Mouse (Mus musculus) cerebellum, adult 11-12 months (tissue): ENCODE measurements around the gene 6430531B16Rik.

Experiments
- DNase-seq: peaks from one replicate; pipeline ENCODE4 v3.0.0; 2022

The 6430531B16Rik gene

DNA sequence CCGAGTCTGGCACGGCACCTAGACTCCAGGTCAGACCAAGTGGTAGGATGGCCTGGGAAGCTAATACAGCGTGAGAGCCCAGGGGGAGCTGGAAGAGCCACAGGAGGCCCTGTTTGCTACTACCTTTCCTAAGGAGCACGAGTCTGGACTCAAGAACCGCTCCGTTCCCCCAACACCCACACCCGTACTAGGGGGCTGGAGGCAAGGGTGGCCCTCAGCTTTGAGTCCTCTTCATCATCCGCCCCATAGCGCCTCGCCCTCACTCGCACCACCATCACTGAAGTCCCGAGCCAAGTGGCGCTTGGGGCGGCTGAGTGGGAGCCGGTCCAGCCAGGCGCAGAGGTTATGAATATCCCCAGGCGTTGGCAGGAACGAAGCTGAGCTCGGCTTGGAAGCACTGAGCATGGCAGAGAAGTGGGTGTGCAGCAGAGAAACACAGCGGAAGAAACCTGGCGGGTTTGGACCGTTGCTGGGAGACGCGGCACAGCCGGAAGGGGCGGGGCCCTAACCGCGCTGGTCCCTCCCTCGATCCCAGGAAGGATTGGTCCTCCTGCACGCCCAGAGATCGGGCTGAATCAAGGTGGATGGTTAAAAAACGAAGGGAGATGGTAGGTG lies at the start of gene 6430531B16Rik:
Gene 6430531B16Rik (minus strand): TSS at position 478 of the 615 bp plus-strand sequence.
- peak; percentile 81 for DNase-seq

DNA sequence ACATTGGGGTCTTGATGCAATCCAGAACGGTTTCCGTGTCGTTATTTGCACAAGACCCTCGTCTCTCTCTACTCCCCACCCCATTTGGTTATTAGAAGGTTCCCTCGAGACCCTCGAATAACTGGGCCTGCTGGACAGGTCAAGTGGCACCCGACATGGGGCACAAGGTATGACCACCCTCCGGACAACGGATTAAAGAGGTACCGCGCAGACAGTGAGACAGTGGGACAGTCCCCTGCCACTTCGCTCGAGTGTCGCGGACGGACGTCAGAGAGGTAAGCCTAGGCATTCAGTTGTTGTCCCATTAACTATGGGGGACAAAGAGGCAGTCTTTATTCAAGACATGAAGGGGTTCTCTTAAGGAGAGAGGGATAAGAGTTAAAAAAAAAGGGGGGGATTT lies 32.8 kb upstream of the 6430531B16Rik start:
- no peak for DNase-seq

DNA sequence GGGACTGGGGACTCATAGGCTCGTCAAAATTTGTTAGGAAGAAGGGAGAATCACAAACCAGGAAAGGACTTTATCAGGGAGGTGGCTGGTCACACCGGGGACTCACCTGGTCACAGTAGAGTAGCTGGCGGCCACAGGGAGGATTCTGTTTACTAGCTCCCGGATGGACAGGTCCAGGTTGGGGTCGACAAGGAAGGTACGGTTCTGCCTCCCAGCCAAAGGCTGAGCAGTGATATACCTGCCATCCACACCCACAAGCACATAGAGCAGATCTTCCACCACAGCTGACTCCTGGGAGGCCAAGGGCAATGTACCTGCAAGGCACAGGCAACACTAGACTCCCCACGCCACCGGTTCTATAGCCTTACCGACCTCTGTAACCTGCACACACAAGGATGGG lies 29.2 kb upstream of the 6430531B16Rik start:
- no peak for DNase-seq

DNA sequence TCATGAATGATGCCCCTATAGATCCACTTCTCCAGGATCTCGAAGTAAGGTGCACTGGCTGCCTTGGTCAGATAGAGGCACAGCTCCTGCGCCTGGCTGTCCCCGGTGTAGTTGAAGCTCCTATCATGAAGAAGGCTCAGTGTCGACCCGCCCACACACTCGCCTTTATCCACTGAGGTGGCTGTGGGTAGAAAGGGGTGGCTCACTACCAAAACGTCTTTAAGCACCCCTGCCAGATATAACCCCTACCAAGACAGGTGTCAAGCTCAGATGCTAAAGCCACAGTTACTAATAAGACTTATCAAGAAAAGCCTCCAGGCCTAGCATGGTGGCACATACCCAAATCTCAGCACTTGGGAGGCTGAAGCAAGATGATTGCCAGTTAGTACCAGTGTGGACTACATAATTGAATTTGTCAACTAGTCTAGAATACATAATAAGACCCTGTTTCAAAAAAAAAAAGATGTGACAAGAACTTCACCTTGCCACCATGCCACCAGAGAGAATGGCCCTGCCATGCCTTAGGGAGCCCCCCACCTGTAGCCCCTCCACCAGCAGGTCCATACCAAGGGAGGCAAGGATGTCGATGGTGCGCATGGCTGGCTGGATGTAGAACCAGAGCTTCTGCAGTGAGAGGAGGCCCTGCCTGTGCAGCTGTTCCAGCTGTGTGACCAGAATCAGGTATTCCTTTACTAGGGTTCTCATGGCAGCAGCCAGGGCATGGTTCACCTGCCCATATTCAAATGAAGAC lies 28.5 kb upstream of the 6430531B16Rik start:
- no peak for DNase-seq

DNA sequence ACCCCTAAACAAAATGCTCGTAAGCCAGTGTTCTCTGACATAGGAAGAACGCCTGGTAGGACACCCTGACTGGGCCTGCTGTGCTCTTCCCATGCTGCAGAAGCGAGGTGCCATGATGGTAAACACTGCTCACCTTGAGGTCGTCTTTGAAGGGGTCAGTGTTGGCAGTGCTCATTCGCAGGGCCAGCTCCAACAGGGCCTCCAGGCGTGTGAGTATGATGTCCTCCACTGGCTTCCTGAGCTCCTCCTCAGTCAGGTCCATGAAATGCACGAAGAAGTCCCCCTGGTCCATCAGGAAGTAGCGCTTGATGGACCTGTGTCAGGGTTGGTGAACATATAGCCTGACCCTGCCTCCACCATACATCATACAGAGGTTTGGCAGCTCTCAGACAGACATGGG lies 26.1 kb upstream of the 6430531B16Rik start:
- no peak for DNase-seq

DNA sequence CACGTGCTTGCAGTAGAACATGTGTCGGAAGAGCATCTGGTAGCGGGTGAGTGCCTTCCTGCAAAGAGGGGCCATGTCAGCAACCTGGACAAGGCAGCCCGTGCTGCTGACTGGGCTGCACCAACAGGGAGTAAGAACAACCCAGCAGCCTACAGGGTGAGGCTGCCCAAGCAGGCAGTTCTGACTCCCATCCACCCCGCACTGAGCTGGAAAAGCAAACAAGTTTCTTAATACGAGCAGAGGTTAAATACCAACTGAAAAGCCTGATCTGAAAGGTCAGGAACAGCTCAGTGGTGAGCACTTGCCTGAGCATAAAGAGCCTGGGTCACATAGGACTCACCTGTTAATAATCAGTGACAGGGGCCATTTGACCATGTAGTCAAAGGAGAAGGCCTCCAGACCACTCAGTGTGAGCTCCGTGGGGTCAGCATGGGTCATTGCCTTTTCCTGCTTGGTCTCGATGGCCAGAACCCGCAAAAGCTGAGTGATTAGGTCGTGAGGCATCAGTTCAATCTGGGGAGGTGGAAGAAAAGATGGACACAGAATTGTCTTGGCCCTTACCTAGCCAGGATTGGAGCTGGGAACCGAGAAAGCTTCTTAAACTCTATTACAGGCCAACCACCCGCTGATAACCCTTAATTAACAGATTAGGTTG lies 22.7 kb upstream of the 6430531B16Rik start:
- no peak for DNase-seq

DNA sequence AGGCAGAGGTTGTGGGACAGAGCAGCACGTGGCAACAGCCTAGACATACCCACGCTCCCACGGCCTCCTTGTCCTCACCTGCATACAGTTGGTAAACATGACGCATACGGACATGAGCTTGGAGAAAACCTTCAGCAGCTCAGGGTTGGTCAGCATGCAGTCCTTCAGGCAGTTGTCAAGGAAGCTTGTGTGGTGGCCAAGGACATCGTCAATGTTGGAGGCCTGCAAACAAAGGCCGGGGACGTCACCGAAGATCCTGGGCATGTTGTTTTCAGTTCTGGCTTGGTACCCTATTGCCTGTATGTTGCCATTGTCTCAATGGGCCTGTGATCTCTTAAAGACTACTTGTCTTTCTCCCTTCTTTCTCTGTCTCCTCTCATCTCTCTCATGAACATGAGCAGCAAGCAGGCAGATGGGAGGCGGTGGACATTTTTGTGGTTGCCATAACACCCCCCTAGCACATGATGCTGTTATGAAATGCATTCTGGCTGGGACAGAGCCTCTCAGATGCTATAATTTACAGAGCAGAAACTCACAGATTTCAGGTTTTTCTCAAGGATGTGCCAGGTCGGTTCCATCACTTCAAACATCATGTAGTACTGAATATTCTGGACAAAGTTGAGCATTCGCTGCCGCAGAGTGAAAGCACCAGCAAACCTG lies 20.3 kb upstream of the 6430531B16Rik start:
- no peak for DNase-seq

DNA sequence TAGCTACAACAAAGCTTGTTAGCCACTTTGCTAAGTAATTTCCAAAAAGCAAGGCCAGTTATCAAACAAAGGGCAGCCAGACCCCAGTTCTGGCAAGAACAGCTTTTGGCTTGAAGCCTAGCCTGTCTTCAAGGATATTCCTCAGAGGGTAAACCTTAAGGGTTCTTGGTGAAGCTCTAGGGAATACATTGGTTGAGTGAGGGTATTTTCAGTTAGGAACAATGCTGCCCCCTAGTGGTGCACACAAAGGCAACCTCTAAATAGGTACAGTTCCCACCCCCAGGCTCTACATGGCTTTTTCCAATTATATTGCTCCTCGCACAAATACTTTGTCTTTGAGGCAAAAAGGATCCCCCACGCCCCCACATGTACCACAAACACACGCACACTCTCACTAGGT lies 16.1 kb upstream of the 6430531B16Rik start:
- peak; percentile 27 for DNase-seq

DNA sequence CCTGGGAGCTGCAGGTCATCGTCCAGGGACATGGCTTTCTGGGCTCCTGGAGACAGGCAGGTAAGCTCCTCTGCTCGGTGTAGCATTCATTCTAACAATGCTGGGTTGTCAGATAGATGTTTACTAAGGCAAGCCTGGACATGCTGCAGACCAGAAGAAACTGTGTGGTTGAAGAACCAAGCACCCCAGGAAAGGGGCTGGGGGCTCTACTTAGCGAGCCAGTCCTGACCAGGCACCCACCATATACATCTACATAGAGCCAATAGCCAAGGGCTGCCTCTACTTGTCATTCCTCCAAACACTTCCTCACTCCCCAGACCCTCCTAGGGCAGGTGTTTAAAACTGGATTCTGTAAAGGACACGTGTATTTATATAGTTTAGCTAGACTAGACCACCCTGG lies 15.6 kb upstream of the 6430531B16Rik start:
- DNase-seq = no peak

DNA sequence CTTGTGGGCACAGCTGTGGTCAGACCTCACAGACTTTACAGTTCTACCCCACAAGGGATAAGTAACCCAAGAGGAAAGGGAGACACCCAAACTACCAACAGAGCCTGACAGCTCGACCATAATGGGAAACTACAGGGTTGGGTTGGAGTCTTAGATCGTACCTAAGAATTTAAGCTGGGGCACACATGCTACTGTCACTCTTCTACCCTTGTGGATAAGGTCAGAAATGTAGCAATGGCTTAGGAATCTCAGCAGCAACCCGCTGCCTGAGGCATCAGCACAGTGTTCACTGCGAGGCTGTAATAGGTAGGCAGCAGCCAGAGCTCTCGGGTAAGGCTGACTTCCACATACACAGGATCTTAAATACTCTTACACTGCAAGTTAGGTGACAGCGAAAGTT lies 15.0 kb upstream of the 6430531B16Rik start:
- DNase-seq = no peak

DNA sequence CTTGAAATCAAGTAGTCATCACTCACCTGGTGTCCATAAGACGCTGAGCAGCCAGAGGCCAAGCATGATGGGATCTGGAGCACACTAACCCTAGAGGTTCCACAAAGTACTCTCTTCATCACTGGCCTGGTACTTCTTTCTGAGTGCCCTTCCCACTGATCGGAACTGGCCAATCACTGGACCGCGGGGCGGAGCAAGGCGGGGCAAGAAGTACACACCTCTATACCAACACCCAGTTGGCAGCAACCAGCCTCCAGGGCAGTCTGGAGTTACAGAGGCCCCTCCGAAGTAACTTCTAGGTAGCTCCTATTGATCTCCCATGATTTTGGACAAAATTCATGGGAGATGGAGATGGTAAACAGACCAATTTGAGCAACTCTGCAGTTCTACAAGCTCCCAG lies 13.9 kb upstream of the 6430531B16Rik start, which contains the start of gene Adam8:
Gene Adam8 (minus strand): TSS at position 157 of the 400 bp plus-strand sequence.
- DNase-seq = no peak

DNA sequence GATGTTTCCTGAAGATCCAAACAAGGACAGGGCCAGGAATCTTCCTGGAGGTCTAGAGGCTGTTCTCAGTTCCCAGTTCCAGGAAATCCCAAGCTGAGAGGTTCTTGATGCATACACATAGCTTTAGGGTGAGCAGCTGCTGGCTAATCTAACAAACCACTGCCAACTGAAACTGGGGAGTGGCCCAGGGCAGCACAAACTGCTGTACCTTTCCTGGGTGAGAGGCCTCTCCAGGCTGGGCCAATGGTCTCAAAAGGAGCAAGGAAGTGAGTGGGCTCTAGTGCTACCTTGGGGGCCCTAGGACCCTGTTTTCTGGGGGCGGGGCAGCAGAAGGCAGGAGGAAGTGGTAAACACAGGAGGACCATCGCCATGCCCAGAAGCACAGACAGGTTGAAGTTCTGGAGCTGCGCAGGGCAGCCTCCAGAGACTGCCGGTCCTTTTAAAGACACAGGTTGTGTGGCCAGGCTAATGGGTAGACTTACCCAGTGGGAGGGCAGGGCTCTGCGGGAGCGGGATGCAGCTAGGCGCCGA lies 12.4 kb upstream of the 6430531B16Rik start:
- DNase-seq = no peak

DNA sequence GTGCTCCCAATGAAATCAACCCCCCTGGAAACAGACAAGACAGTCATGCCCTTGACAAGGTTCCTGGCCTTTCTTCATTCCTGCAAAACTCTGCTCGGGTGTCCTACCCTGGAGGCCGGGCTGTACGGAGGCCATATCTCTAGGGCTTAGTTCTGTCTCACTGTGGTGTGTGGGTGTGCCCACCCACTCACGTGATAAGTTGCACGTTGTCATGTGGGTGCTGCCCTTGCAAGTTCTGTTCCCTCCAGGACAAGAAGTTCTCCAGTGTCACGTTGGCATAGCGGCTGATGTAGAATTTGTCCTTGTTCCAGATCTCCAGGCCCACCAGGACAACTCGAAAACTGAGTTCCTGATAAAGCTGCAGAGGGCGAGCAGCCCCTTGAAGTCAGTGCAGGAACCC lies 9.7 kb upstream of the 6430531B16Rik start:
- DNase-seq = no peak

DNA sequence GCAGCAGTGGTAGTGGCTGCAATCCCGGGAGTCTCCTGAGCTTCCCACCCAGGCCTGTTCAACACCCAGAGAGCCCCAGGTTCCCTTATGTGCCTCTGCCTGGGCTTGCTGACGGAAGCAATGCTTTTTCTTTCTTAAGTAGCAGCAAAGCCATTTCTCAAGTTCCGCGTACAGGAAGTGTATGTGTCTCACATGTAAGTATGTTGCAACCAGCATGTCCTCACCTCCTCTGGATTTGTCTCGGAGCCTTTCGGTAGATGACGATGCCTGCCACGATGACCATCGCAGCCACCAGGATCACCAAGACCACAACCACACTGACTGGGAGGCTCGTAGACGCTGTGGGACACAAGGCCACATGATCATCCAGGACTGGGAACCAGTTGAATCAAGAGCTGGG lies 6.0 kb upstream of the 6430531B16Rik start:
- no peak for DNase-seq

DNA sequence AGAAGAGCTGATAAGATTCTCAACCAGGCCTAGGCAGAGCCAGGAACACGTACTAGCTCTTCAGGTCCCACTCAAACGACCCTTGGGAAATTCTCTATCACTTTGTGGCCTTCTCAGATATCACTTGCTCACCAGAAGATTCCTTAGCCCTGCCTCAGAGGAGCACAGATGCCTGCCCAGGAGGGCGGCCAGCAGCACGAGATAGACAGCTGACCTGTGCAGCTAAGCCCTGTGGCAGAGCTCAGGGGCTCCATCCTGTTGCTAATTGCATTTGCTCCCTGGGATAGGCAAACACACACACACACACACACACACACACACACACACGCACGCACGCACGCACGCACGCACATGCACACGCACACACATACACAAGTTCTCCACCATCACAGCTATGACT lies 3.5 kb upstream of the 6430531B16Rik start:
- DNase-seq = no peak

DNA sequence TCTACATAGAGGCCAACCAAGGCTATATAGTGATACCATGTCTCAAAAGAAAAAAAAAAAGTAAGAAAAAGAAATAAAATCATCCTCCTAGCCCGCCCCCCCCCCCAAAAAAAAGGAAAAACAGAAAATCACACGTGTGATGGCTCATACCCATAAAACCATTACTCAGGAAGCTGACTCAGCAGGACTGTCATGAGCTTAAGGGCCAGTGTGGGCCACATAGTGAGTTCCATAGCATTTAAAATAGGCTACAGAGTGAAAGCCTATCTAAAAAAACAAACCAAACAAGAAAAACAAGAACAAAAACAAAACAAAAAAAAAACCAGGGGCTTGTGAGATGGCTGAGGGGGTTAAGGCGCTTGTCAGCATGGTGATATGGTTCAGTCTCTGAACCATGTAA lies 2.2 kb upstream of the 6430531B16Rik start:
- no peak for DNase-seq

DNA sequence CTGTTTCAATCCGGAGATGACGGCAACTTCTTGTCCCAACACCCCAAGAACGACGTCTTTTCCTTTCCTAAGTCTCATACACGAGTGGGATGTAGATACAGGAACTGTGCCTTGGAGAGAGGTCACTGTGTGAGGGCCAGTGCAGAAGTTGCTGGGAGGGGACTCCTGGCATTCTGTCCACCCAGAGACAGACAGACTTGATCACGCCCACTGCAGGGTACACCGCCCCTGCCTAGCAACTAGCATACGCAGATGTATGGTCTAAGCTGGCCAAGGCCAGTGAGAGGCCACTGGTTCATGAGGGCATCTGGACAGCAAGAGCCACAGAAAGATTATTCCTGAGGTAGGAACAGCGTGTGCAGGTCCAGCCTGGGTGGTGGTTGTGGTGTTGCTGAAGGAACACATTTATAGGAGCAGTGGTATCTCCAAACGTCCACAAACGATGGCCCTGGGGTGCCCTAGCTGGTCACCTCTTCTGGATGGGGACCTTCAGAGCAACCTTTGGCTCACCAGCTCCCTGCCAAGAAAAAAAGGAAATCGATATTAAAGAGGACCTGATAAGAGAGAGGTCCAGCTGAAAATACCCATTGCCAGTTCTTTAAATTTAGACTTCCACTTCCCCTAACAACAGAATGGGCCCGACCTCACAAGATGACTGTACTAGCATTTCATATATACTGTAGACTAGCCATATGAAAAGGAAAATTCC lies 610 bp upstream of the 6430531B16Rik start:
- DNase-seq = peak; percentile 19

DNA sequence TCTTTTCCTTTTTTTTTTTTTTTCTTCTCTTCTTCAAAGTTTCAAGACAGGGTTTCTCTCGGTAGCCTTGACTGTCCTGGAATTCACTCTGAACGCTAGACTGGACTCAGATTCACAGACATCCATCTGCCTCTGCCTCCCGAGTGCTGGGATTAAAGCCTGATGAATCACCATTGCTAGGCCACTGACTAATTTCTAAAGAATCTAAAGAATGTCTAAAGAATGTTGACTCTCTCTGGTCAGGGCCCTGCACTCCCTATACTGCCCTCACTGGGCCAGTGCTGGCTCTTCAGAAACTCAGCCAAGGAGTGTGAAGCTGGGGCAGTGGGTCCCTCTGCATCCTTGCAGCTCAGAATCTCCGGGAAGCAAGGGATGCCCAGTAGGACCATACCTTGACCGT lies 3.1 kb downstream of the 6430531B16Rik start:
- DNase-seq = no peak

DNA sequence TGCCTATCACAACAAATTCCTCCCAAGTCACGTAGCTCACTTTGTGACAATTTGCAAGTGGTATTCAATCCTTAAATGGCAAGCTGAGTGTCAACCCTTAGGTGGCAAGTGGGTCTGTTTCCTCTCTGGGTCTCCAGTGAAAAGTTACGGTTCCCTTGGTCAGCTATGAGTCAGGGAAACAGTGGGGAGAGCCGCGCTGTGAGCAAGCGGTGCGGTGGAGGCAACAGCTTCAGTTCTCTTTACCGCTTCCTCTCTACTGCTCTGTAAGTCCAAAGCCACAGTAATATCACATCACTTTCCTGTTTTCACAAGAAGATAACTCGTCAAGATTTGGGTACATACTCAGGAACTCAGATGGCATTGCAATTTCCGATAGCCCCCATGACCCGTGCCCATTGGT lies 4.2 kb downstream of the 6430531B16Rik start:
- DNase-seq = no peak

DNA sequence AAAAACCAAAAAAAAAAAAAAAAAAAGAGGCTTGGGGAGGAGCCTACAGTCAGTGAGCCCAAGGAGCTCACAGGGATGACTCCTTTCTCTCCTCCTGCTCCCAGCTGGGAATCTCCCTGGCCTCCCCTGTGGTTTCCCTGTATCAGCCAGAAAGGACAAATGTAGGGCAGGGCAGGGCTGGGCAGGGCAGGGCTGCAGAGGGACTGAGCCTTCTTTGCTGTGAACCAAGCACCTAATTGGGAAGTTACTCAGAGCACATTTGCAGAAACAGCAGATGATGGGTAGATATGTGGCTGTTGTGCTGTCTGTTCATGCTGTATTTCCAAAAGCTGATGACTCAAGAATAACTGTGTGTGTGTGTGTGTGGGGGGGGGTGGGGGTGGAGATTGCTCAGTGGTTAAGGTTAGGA lies 5.6 kb downstream of the 6430531B16Rik start:
- DNase-seq = no peak

DNA sequence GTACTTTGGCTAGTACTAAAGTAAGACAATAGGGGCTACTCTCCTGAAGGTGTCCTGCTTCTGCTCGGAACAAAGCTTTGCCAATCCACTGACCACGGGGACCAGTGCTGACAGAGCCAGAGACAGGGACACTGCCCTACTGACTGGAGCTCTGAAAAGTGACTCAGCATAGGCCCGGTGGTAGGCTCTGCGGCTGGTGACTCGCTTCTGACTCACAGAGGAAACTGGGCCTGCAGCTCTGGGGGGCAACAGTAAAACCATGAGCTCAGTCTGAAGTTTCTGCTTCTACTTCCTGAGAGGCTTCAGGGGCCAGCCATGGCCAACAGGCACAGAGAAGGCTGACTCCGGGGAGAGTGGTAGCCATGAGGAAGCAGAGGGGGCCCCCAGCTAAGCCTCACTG lies 7.1 kb downstream of the 6430531B16Rik start:
- DNase-seq = no peak

DNA sequence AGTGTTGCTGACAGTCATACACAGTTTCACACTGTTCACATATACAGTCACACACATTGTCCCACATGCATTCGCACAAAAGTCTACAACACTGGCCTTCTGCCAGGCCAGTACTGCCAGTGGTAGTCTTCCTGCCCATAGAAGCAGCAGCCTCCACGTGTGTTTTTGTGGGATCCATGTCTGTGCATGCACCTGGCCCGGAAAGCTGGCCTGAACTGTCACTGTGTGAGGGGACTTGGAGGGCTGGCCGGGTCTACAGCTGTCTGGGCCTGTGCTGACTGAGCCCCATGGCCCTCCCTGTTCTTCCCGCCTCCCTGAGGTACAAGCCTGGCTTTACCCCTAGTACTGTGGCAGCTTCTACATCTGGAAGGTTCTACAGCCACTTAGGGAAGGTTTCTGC lies 7.6 kb downstream of the 6430531B16Rik start:
- no peak for DNase-seq
